Mouse (Mus musculus) G1E (cell line): Measurements from ENCODE around the gene Tuba1c. TPM values are rescaled to one million over a fixed set of nuclear protein-coding genes. Genes with fewer than 3 reads are reported as not detected.

Experiments used
- ATAC-seq: 2 replicates; pipeline ENCODE4 v1.8.0; 2016; ENCODE audit warnings: mild to moderate bottlenecking; ENCODE audit not compliant: insufficient number of reproducible peaks, poor library complexity, low FRiP score, severe bottlenecking; ENCODE audit errors: extremely low read depth
- DNase-seq: peaks from one replicate; pipeline ENCODE4 v3.0.0; 2012; ENCODE audit warnings: low spot score
- H3K27me3 ChIP-seq: 2 replicates; pipeline ENCODE4 v1.6.1; 2012; ENCODE audit warnings: mild to moderate bottlenecking, low read length, inconsistent platforms; ENCODE audit not compliant: insufficient read depth
- H3K36me3 ChIP-seq: replicated peaks from 2 replicates; pipeline ENCODE3; 2012; ENCODE audit warnings: mild to moderate bottlenecking, inconsistent platforms
- H3K4me1 ChIP-seq: 2 replicates; pipeline ENCODE4 v1.6.1; 2012; ENCODE audit warnings: low read depth, low read length, inconsistent platforms, mixed read lengths; ENCODE audit not compliant: insufficient read depth
- H3K4me3 ChIP-seq: 2 replicates; pipeline ENCODE4 v1.5.1; 2012; ENCODE audit warnings: low read depth, mild to moderate bottlenecking, inconsistent platforms, low read length, moderate library complexity, mixed read lengths
- H3K9me3 ChIP-seq: replicated peaks from 2 replicates; pipeline ENCODE4 v1.6.1; 2012; ENCODE audit warnings: inconsistent platforms
- CTCF ChIP-seq: IDR thresholded peaks from 2 replicates; pipeline ENCODE4 v1.5.1; 2012; ENCODE audit warnings: low read depth, low read length, inconsistent platforms, mixed read lengths
- GATA1 ChIP-seq: IDR thresholded peaks from 2 replicates; pipeline ENCODE4 v1.6.1; 2012; ENCODE audit warnings: borderline replicate concordance, low read length, inconsistent platforms, mixed read lengths
- GATA2 ChIP-seq: IDR thresholded peaks from 2 replicates; pipeline ENCODE4 v1.6.1; 2012; ENCODE audit warnings: low read depth, low read length, inconsistent platforms, borderline replicate concordance
- POLR2AphosphoS5 ChIP-seq: IDR thresholded peaks from 2 replicates; pipeline ENCODE4 v1.6.1; 2012; ENCODE audit warnings: low read depth, low read length, inconsistent platforms; ENCODE audit not compliant: insufficient replicate concordance
- TAL1 ChIP-seq: conservative IDR thresholded peaks from 2 replicates; pipeline ENCODE4 v1.6.1; 2012; ENCODE audit warnings: low read depth, low read length, inconsistent platforms, mixed read lengths
- polyA plus RNA-seq: library from polyadenylated mRNA; stranded (reverse); fragments of >175 nt; gene quantifications from 2 replicates; pipeline ENCODE4 v1.2.3, GENCODE M21; 2012
- total RNA-seq, 2 experiments: library from RNA; stranded (forward) in 1 of 2; stranded (reverse) in 1 of 2; fragments of 200-1000 nt in 1 of 2; fragments of >200 nt in 1 of 2; fragmentation: Nextera tagmentation in 1 of 2; gene quantifications; 2 replicates each; pipeline ENCODE4 v1.2.3; 2014 to 2017

Gene Tuba1c
- total and polyA plus RNA-seq, 3 experiments, result 72.7 to 856 (median 252) TPM

GRCm38 (mm10) chr15:99017986-99018385 lies 11.7 kb upstream of the Tuba1c start:
- DNase-seq (no peak), ATAC-seq (no peak)
- no peaks in the 10 kb centered on the region for H3K4me1 ChIP-seq
- no peaks in the 10 kb centered on the region for H3K36me3 ChIP-seq
- no peak overlapping the region for H3K4me3 ChIP-seq
- H3K9me3 ChIP-seq, result 0 out of 2 replicates have a peak, but pooled peaks cover 2% of the 10 kb centered on the region
- H3K27me3 ChIP-seq, result peaks cover 22% of the 10 kb centered on the region
- TF ChIP-seq TAL1 (no peak), CTCF (no peak), POLR2AphosphoS5 (no peak), GATA2 (no peak), GATA1 (no peak)

- TF ChIP-seq CTCF (no peak), POLR2AphosphoS5 (no peak), TAL1 (no peak), GATA2 (no peak), GATA1 (no peak)
- Histone ChIP-seq H3K9me3 (0 out of 2 replicates have a peak, but pooled peaks cover 2% of the 10 kb centered on the region), H3K4me3 (no peak overlapping the region), H3K36me3 (no peaks in the 10 kb centered on the region), H3K27me3 (peaks cover 22% of the 10 kb centered on the region), H3K4me1 (no peaks in the 10 kb centered on the region)
- DNase-seq (no peak), ATAC-seq (no peak)
These were observed 11.1 kb upstream of the Tuba1c start for GRCm38 (mm10) chr15:99018630-99019029.

- no peaks in the 10 kb centered on the region for H3K36me3 ChIP-seq
- H3K4me1 ChIP-seq, result no peaks in the 10 kb centered on the region
- H3K27me3 ChIP-seq, result peaks cover 21% of the 10 kb centered on the region
- DNase-seq (no peak), ATAC-seq (no peak)
- 0 out of 2 replicates have a peak, but pooled peaks cover 2% of the 10 kb centered on the region for H3K9me3 ChIP-seq
- no peak for TF ChIP-seq POLR2AphosphoS5
- TF ChIP-seq GATA2, result no peak
- TF ChIP-seq CTCF, result no peak
- TF ChIP-seq GATA1, result no peak
- no peak for TF ChIP-seq TAL1
- no peak overlapping the region for H3K4me3 ChIP-seq
These were observed 10.3 kb upstream of the Tuba1c start for GRCm38 (mm10) chr15:99019436-99019835.

GRCm38 (mm10) chr15:99020171-99020570 lies 9.5 kb upstream of the Tuba1c start:
- Histone ChIP-seq H3K4me3 (no peak overlapping the region), H3K27me3 (peaks cover 14% of the 10 kb centered on the region), H3K4me1 (peaks cover 3% of the 10 kb centered on the region; the same call in 1 of the 2 replicates), H3K36me3 (no peaks in the 10 kb centered on the region), H3K9me3 (0 out of 2 replicates have a peak, but pooled peaks cover 2% of the 10 kb centered on the region)
- DNase-seq (no peak), ATAC-seq (no peak)
- TF ChIP-seq TAL1 (no peak), CTCF (no peak), GATA1 (no peak), GATA2 (no peak), POLR2AphosphoS5 (no peak)

GRCm38 (mm10) chr15:99021255-99021654 lies 8.4 kb upstream of the Tuba1c start:
- no peak for DNase-seq
- peaks cover 12% of the 10 kb centered on the region for H3K27me3 ChIP-seq
- H3K9me3 ChIP-seq, result 0 out of 2 replicates have a peak, but pooled peaks cover 2% of the 10 kb centered on the region
- no peak for TF ChIP-seq TAL1
- no peak for TF ChIP-seq POLR2AphosphoS5
- TF ChIP-seq GATA2, result no peak
- TF ChIP-seq GATA1, result no peak
- TF ChIP-seq CTCF, result no peak
- no peak for ATAC-seq
- H3K4me1 ChIP-seq, result peaks cover 3% of the 10 kb centered on the region; the same call in 1 of the 2 replicates
- no peaks in the 10 kb centered on the region for H3K36me3 ChIP-seq
- no peak overlapping the region for H3K4me3 ChIP-seq

- Histone ChIP-seq H3K4me3 (no peak overlapping the region), H3K27me3 (peaks cover 2% of the 10 kb centered on the region; the same call in 1 of the 2 replicates), H3K36me3 (peaks cover 3% of the 10 kb centered on the region), H3K9me3 (0 out of 2 replicates have a peak, but pooled peaks cover 2% of the 10 kb centered on the region), H3K4me1 (peaks cover 3% of the 10 kb centered on the region; the same call in 1 of the 2 replicates)
- no peak for DNase-seq
- no peak for TF ChIP-seq GATA2
- no peak for TF ChIP-seq TAL1
- TF ChIP-seq GATA1, result no peak
- TF ChIP-seq CTCF, result peak; percentile 67
- ATAC-seq, result no peak
These were observed 4.9 kb upstream of the Tuba1c start for GRCm38 (mm10) chr15:99024668-99025314.
